Mouse (Mus musculus) gastrocnemius, postnatal 25 days (tissue): Measurements from ENCODE around the gene Depp1. TPM values are rescaled to one million over a fixed set of nuclear protein-coding genes. Genes with fewer than 3 reads are reported as not detected.

Source experiments
- DNase-seq: peaks from one replicate; pipeline ENCODE4 v3.0.0; 2022
- total RNA-seq, 2 experiments: library from RNA; stranded (reverse); gene quantifications; 1 replicate in 1 of 2; 2 replicates in 1 of 2; pipeline ENCODE4 v1.2.3; 2021

Gene Depp1
- total RNA-seq, 2 experiments from 2014 or later, result 1.5 to 7.2 TPM

DNA sequence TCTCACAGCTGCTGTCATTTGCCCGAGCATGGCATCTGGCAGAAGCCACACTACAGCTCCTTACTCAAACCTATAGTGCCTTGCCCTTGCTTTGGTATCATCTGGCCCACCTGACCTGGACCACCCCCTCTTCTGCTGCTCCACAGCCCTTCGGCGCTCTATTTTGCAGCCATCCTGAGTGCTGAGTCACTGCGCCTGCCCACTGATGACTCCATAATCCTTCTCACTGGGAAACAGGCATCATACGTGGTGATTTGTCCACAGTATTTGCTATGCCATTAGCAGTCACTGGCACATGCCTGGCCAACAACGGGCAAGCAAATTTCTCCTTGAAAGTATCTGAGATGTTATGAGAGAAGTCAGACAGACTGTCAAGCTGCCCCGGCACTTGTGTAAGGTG is 598 bp upstream of the Depp1 start:
- DNase-seq, result no peak

DNA sequence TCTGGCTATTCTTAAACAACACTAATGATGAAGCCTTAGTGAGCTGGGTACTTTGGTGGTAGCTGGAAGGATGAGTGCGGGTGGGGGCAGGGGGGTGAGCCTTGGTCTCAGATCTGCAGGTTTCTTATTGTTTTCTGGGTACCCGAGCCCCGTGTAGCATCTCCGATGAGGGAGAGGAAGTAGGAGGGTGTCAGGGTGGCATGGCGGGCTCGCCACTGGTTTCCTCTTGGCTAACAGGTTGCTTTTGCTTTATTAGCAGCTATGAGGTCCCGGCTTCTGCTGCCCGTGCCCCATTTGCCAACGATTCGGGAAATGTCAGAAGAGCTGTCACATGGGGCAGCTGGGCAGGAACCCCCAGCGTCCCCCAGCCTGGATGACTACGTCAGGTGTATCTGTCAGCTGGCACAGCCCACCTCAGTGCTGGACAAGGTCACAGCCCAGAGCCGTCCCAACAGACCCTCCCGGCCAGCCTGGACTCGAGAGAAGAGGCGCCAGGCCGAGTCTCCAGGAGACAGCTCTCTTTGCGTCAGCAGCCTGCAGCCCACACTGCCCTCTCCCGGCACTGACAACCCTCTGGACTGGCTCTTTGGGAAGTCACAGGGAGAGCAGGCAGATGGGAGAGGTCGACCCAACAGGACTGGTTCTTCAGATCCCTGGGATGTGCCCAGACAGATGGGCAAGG is 1.2 kb downstream of the Depp1 start:
- peak; percentile 38 for DNase-seq

DNA sequence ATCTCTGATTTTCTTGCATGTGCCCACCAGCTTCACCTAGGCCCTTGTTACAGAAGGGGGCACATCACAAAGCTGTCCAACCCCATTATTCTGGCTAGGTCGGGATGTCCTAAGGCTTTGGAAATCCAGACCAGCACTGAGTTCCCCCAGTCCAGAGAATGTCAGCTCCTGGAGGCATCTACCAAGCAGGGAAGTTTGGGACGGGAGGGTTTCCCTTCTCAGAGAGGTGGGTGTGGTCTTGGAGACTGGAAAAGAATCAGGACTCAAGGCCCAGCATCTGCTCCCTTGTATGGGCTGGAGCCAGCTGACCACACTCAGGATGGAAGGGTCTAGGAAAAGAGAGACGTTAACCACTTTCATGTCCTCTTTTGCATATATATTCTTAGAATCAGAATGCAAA is 2.8 kb downstream of the Depp1 start:
- DNase-seq, result no peak

DNA sequence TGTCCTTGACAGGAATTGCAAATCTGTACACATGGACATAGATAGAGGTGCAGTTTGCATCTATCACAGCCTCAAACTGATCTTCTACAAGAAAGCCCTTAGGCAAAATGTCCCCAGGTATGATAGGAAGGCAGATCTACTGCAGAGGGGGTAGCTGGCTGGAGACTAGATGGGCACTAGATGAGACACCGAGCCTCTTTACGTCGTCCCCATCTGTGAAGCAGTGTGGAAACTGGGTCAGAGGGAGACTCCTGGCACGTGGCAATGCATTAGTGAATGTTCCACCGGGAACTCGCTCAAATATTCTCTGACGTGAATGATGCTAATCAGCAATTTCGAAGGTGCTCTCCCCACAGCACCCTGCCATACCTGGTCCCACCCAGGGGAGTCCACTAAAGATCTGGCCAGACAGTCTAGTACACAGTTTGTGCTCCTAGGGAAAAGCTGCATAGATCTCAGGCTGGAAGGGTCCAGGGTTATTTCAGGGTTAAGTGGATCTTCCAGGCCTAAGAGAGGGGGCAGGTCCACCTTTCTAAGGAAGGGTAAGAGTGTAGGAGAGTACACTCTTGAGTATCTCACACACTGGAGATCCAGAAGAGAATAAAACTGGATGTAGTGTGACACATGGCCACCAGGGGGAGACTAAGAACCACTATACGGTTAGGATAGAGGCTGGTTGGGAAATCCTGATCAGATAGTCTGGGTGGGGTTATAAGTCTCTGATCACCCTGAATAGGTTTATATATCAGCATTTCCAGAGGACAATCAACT is 3.5 kb downstream of the Depp1 start:
- no peak for DNase-seq

DNA sequence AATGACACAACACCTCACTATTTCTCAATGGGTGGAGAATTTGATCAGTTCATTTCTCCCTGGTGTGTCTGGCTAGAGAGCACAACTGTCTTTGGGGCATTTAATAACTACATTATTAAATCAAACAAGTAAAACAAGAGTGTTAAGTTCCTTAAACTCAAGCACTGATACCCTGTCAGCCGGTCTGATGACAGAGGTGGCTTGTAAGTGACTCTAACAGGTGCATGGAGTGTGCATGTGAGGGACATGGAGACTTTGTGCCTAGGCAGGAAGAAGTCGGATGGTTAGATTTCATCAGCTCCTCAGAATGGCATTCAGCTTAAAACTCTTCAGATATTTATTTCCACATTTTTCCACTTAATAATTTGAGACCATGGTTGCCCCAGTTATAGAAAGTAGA is 13.0 kb downstream of the Depp1 start:
- no peak for DNase-seq

DNA sequence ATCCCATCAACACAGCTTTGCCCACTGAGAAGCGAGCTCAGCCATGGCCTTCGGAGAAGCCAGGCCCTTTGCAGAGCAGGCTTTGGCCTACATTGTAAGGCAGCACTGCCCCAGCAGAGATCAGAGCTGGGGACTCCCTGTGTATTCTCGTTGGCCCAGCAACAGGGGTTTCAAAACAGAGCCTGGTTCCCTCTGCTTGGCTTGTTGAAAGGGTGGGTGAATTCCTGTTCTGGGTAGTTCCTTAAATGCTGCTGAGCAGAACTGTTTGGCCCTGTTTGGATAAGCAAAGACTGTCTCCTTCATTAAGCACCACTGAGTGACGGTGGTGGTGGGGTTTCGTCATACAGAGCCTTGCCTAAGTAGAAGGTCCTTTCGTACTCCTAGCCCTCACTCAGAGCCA is 13.6 kb downstream of the Depp1 start:
- no peak for DNase-seq

DNA sequence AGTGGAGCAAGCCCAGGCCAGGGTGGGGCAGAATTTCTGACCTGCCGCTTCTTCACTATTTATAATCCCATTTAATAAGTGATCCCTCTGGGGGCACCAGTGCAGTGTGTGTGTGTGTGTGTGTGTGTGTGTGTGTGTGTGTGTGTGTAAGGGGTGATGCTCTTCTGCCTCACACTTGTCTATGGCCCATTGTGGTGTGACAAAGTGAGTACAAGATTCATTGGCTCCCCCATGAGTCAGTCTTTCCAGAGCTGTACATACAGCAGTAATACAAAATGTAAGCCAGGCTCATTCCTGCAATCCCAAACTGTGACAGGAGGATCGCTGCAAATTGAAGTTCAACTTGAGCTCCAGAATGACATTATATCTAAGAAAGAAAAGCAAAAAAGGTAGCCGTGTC is 14.4 kb downstream of the Depp1 start:
- DNase-seq, result no peak

DNA sequence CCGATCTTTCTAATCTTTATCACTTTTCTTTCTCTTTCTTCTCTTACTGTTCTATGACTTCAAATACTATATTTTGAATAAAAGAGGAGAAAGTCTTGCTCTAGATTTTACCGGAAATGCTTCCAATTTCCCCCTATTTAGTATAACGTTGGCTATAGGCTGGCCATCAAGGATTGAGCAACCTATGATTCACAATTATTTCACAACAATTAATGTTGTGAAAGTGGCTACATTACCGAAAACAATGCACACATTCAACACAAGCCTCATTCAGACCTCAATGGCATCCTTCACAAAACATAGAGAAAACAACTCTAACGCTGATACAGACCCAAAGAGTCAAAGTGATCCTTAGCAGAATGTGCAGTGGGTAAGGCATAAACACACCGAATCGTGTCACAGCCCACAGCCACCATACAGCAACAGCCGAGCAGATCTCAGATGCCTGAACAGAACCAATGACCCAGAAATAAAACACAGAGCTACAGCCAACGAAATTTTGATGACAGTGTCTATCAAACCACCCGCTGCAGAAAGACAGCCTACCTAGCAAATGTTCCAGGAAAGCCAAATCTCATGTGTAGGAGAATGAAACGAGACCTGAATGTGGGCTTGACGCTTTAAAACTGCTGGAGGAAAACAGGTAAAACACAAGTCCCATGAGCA is 15.8 kb downstream of the Depp1 start:
- DNase-seq, result no peak

DNA sequence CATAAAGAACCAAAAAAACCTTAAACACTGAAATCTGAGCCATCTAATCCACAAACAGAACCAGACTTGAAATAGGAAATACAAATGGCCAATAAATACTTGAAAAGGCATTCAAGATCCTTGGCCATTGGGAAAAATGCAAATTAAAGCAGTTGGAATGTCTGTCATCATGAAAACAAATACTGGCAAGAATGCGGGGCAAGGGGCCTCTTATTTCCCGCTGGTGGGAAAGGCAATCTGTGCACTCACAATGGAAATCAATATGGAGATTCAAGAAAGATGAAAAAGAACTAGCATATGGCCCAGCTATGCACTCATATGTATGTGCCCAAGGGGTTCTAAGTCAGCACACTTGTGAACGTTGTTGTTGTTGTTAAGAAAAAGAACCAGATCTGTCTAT is 16.5 kb downstream of the Depp1 start:
- DNase-seq, result no peak

DNA sequence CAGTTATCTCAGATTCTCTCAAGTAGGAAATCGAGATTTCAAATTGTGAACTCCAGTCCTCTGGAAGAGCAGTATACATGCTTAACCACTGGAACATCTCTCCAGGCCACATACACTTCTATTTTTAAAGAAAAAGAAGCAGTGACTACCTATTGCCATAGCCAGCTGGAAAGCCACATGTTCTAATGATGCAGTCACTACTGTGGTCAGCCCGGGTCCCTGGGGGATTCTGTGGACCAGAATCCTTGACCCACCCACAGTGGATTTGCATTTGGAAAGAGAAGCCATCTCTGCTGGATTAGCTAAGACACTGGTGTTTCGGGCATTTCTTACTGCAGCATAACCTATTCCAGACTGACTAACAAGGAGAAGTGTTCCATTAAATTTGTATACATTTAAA is 17.0 kb downstream of the Depp1 start:
- DNase-seq, result no peak

DNA sequence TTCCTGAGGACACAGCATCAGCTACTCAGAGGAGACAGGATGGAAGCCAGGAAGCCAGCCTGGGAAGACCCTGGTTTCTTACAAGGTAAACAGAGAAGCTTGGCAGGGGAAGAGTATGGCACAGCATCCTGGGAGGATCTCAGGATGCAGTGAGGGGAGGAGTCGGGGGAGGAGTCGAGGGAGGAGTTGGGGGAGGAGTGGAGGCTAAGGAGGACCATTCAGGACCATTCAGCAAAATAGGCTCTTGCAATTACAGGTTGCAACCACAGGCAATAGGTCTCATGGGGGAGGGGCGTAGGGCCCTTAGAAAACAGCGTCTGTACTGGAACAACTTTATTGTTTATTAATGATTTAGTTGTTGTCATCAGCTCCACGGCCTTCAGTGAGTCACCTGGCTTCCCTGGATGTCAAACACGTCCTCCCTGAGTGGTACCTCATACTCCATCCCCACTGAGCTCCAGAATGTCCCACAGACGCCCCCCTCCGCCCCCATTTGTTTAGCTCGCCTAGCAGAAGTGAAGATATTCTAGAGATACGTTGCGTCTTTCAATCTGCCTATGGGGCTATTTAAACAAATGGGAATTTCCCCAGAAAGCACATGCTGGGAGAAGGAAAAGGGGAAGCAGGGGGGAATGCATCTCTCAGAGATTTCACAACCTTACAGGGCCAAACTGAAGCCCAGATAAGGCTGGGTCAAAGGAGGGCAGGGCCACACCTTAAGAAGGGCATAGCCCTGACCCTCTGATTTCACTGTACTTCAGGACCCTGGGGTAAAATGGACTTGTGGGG is 18.5 kb downstream of the Depp1 start:
- no peak for DNase-seq

DNA sequence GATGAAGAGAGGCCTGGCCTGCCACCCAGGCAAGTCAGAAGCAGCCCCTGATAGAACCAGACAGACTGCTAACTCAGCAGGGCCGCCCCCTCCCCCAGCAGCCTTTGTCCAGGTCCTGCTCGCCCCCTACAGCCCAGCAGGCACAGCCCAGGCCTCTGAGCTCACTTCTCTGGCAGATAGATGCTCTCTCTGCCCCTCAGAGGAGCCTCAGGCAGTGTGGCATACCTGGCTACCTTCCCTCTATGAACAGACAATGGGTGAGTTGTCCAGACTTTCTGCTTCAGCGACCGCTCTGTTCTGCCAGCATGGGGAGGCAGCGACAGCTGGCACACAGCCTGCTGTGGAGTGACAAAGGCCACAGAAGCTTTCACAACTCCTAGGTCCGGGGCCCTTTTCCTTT is 19.7 kb downstream of the Depp1 start:
- DNase-seq, result no peak

DNA sequence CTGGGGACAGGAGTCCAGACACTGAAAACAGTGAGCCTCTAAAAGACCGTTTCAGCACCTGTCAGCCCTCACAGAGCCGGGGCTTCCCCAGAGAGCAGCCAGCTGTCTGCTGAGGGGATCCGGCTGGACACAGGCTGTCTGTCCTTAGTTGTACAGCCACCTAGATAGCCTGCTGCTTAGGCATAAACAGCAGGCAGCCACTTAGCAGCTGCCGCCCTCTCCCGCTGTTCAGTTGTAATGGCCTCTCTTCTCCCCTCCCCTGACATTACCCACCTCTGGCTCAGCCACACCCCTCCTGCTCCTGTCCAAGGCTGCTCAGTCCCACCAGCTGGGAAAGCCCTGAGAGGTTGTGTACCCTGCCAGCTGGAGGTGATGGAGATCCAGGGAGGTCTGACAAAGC is 20.6 kb downstream of the Depp1 start:
- no peak for DNase-seq

DNA sequence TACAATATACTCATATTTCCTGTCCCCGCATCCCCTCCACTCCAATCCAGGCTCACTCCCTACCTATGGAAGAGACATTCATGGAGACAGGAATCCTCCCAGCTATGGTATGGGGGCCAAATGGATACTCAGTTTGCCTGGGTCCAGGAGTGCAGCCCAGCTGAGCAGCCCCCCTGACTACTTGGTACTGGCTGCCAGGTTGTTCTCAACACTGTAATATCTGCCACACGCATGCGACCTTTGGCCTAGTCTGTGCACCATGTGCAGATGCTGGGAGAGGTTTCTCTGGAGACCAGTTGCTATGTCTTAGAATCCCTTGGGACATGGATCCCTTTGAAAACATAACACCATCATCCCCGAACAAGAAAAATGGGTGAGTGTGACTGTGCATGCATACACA is 21.4 kb downstream of the Depp1 start:
- DNase-seq, result no peak

DNA sequence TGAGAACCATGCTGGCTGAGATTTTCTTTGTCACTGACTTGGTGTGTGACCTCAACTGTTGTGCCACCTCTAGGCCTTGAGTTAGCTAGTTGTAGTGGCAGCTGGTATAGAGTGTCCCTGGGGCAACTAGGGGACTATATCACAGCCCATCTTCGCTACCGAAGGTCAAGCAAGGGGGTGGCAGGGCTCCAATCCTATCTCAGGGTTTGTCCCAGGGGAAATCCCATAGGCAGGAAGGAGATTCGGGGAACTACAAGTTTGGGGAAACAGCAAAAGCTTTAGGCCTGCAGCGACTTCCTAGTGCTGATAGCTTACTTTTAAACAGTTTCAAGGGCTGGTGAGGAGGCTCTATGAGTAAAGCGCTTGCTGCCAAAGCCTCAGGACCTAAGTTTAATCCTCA is 21.9 kb downstream of the Depp1 start:
- DNase-seq, result no peak

DNA sequence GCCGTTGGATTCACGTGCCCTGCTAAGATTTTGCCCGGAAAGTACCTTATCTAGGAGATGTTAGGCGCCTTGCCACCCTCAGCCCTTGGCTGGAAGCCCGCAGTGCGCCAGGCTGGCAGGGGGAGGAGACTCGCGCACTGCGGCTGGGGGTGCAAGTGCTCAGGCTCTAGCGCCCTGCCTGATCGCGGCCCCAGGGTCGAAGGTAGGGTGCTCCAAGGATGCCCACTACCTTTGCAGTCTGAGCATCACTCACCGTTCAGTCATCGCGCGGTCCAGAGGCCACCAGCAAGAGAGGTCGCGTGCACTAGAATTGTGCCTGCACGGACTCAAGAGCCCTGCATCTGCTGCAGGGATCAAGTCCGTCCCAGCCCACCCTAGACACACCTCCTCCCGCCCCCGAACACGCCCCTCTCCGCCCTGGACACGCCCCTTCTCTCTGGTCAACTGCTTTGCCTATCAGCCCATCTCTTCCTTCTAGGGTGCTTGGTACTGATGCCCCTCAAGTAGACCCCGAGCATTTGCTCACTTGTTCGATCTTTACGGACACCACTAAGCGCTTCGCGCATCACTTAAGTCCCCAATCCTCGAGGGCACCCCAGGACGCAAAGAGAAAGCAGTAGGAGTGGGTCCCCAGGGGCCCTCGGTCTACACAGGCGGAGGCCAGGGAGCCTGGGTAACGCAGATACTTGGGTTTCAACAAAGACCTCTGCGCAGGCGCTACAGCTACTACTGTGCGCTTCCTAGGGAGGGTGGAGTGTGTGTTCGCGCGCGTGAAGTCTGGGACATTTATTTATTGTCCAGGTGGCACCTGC is 23.3 kb downstream of the Depp1 start, which contains the start of gene Rassf4:
Gene Rassf4, minus strand, starts transcription at position 482 of the 812 bp plus-strand sequence.
- DNase-seq, result peak; percentile 86

DNA sequence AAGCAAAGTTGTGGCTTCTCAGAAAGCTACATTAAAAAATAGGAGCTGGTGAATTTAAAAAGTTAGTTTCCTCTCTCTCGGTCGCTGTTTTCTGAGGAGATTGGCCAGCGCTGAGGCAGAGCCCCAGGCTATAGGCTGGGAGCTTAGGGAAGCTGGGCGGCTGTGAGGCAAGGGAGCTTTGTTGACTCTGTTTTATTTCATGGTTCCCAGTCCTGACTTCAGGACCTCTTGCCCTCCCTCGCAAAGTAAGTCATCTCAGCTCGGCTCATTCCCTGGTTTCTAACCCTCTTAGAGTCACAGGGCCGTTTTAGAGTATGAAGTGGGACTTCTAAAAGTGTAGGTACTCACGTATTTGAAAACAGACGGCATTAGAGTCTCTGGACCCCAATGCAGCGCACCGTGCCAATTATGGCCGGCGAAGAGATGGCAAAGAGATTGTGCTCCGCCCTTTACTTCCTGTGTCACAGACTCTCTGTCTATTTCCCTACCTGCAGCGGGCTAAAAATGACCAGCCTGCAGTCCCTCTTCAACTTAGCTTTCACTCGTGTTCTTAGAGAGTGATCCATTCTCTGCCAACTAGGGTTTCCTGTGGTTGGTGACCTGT is 24.0 kb downstream of the Depp1 start:
- DNase-seq, result no peak

DNA sequence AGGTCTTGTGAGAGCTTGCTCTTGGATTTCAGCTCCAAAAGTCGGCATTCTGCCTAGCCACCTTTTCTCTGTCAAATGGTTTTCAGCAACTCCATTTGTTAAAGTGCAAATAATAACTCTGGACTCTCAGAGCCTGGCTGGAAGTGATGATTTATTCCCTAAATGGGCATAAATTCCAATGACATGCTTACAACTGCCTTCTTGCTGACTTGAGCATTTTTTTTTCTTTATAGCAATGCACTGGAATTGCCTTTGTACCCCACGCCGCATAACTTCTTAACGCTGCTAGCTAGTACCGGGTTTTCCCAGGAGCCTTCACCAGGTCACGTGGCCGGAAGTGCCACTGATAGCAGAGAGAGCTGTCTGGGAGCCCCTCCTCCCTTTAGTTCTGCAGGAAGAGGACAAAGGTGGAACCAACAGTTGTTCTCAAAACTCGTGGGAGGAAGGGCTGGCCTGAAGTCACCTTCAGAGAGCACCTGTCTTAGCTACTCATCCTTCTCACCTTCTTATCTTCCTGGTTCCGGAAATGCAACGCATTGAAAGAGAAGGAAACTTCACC is 26.0 kb downstream of the Depp1 start:
- DNase-seq, result no peak

DNA sequence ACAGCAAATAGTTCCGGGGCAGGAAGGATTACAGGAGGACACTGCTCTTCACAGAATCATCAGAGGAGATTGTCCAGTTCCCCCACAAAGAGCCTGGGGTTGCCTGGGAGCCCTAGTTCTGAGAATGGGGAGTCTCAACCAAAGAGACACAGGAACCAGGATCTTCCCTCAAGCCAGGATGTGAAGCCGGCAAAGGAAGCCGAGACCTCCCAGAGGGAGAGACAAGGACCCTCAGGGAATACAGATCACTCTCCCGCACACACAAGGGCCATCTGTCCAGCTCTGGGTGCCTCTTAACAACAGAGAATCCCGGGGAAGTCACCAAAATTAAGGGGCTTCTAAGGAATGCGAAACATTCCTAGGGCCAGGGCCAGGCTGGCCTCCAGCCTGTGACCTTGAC is 26.9 kb downstream of the Depp1 start:
- DNase-seq, result no peak

DNA sequence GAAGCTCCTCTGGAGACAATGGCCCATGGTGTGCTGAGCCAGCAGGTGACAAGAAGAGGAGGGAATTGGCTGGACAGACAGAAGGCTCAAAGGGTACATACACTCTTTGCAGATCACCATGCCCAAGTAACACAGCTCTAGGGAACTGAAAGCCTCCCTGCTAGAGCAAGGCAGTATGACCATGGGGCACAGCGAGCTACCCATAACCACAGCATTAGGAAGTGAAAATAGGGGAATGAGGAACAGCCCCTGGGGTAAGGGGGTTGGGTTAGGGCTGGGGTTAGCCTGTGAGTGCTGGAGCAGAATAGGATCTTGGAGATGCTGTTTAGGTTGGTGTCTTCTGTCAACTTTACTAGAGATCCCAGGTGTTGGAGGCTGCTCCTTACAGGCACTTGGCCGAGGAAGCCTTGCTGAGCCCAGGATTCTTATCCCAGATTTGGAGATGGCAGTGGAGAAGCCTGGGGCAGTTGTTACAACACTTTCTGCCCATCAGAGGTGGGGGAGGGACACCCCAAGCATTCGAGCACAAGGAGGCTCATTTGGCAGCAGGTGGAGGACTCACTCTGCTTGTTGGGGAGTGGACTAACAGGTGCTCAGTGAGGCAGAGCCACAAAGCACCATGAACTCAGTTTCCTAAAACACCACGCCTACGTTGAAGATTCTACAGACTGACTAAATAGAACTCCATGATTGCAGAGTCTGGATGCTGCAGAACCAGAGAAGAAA is 29.3 kb downstream of the Depp1 start:
- DNase-seq, result peak; percentile 21
